Mouse (Mus musculus) heart, embryonic 15.5 days (tissue): ENCODE results near the gene Kbtbd13. TPM values are rescaled to one million over a fixed set of nuclear protein-coding genes. Genes with fewer than 3 reads are reported as not detected.
"Not testable (repeated sequence)": the region's sequence is repeated elsewhere in the genome, so short reads cannot be mapped to it uniquely, and the experiment has no call there.

Source experiments
- ATAC-seq: fragments of 200-750 bp; cut with Nextera tagmentation; replicated peaks from 2 replicates; pipeline ENCODE4 v1.8.0; 2017; ENCODE audit warnings: low read depth, moderate TSS enrichment; ENCODE audit not compliant: insufficient number of reproducible peaks, insufficient read depth, low FRiP score
- H3K27ac ChIP-seq: fragments of 300-500 bp; sonication (generic); 2 replicates; pipeline ENCODE4 v1.5.1; 2015; ENCODE audit warnings: mild to moderate bottlenecking, inconsistent platforms
- H3K27me3 ChIP-seq: fragments of 300-500 bp; sonication (generic); 2 replicates; pipeline ENCODE4 v1.6.1; 2015; ENCODE audit warnings: inconsistent platforms
- H3K36me3 ChIP-seq: fragments of 300-500 bp; sonication (generic); 2 replicates; pipeline ENCODE4 v1.6.1; 2015; ENCODE audit warnings: mild to moderate bottlenecking, inconsistent platforms
- H3K4me1 ChIP-seq: fragments of 300-500 bp; sonication (generic); replicated peaks from 2 replicates; pipeline ENCODE4 v1.6.1; 2015; ENCODE audit warnings: inconsistent platforms
- H3K4me2 ChIP-seq: fragments of 300-500 bp; sonication (generic); 2 replicates; pipeline ENCODE4 v1.6.1; 2015; ENCODE audit warnings: inconsistent platforms, mild to moderate bottlenecking, moderate library complexity
- H3K4me3 ChIP-seq: fragments of 300-500 bp; sonication (generic); 2 replicates; pipeline ENCODE4 v1.5.1; 2015; ENCODE audit warnings: mild to moderate bottlenecking, inconsistent platforms
- H3K9ac ChIP-seq: fragments of 300-500 bp; sonication (generic); 2 replicates; pipeline ENCODE4 v1.6.1; 2015; ENCODE audit warnings: mild to moderate bottlenecking, inconsistent platforms
- H3K9me3 ChIP-seq: fragments of 300-500 bp; sonication (generic); replicated peaks from 2 replicates; pipeline ENCODE4 v1.6.1; 2016; ENCODE audit warnings: inconsistent platforms
- WGBS: fragments of 180-500 bp; shearing (Covaris S2); methylation state at CpG from one replicate; pipeline ENCODE4 v1.1.7; 2015; ENCODE audit warnings: mixed read lengths; 5-methylcytosine and 5-hydroxymethylcytosine counted together
- polyA plus RNA-seq: library from polyadenylated mRNA; unstranded; fragments of >200 nt; fragmentation: Nextera tagmentation; extraction: Ambion mirVana; gene quantifications from 2 replicates; pipeline ENCODE4 v1.2.1, GENCODE M21; 2015

Kbtbd13 gene
- polyA plus RNA-seq, 1 experiment from 2014 or later = 1.00 TPM

DNA sequence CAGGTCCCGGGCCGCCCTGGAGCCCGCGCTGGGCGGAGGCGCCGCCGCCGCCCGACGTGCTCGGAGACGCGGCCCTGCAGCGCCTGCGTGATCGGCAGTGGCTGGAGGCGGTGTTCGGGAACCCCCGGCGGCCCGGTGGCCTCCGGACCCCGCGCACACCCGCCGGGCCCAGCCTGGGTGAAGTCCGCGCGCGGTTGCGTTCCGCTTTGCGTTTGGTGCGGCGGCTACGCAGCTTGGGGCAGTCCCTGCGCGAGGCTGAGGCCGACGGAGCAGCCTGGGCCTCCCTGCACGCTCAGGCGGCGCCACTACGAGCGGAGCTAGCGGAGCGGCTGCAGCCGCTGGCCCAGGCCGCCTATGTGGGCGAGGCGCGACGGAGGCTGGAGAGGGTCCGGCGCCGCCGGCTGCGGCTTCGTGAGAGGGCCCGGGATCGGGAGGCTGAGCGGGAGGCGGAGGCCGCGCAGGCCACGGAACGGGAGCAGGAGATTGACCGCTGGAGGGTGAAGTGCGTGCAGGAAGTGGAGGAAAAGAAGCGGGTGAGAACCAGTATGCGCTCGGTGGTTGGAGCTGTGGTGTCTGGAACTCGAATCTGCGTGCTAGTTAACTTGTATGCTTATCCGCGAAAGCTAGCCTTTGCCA lies 44.9 kb downstream of the Kbtbd13 start:
- ATAC-seq = peak; percentile 76

DNA sequence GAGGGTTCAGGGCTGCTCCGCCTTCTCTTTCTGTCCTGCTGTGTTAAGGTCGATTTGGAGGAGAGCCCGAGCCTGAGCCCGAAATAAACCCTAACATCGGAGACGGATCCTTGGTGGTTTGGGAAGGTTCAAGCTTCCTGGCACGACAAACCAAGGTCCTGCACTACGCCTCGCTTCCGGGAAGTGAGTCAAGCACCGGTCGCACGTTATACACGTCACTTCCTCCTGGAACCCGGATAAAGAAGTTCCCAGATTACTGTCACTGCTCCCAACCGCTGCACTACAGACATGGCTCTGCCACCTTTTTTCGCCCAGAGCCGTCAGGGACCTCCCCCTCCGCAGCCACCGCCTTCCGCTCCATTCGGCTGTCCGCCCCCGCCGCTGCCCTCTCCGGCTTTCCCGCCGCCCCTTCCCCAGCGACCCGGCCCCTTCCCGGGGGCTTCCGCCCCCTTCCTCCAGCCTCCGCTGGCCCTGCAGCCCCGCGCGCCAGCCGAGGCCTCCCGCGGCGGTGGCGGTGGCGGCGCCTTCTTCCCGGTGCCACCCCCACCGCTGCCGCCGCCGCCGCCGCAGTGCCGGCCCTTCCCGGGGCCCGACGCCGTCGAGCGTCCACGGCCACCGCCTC lies 45.5 kb downstream of the Kbtbd13 start, which contains the start of gene Pdcd7:
Pdcd7 (plus strand) TSS at position 251 of the 622 bp plus-strand sequence.
- peak within 1 kb of the TSS; percentile 97 for H3K27ac ChIP-seq
- under 1% methylated on average over 57 of the region's 59 CpGs for WGBS
- H3K27me3 ChIP-seq = no peaks in the 10 kb centered on the region
- no peaks in the 10 kb centered on the region for H3K36me3 ChIP-seq
- H3K4me3 ChIP-seq = peak within 1 kb of the TSS; percentile 73
- peak within 1 kb of the TSS; percentile 72 for H3K4me2 ChIP-seq
- ATAC-seq = peak; percentile 93
- H3K9ac ChIP-seq = peak within 1 kb of the TSS; percentile 92
- peaks cover 26% of the 10 kb centered on the region for H3K4me1 ChIP-seq
- H3K9me3 ChIP-seq = no peaks in the 10 kb centered on the region

More for the DNA sequence above, 44.9 kb downstream of the Kbtbd13 start:
- Histone ChIP-seq H3K4me1 (peaks cover 27% of the 10 kb centered on the region), H3K27me3 (no peaks in the 10 kb centered on the region), H3K9ac (peak overlapping the region; percentile 92), H3K4me3 (peak overlapping the region; percentile 73), H3K27ac (peak overlapping the region; percentile 97), H3K4me2 (peak overlapping the region; percentile 72), H3K36me3 (no peaks in the 10 kb centered on the region), H3K9me3 (no peaks in the 10 kb centered on the region)
- under 1% methylated on average over 77 of the region's 77 CpGs for WGBS

DNA sequence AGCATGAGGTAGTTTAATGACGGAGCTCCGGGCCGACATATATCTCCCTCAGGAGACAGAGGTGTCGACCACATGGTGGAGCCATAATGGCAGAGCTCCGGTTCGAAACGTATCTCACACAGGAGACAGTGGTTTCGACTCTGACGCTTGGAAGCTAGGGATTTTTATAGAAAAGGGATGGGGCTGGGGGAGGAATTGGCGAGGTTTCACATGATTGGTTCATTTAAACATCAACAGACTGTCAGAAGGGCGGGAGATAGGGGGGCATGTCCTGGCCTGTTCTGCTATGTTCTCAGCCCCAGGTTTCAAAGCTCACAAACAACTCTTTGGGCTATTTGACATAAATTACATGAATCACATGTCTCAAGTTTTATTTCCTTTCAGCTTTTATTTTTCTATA lies 46.0 kb downstream of the Kbtbd13 start:
- H3K27me3 ChIP-seq, H3K36me3 ChIP-seq, ATAC-seq, H3K9me3 ChIP-seq: not testable (repeated sequence)
- peak overlapping the region; percentile 92 for H3K9ac ChIP-seq
- peaks cover 22% of the 10 kb centered on the region for H3K4me1 ChIP-seq
- H3K4me3 ChIP-seq = peak overlapping the region; percentile 73
- H3K27ac ChIP-seq = peak overlapping the region; percentile 97
- H3K4me2 ChIP-seq = peak overlapping the region; percentile 72
- WGBS = 68% methylated on average over 11 of the region's 11 CpGs

DNA sequence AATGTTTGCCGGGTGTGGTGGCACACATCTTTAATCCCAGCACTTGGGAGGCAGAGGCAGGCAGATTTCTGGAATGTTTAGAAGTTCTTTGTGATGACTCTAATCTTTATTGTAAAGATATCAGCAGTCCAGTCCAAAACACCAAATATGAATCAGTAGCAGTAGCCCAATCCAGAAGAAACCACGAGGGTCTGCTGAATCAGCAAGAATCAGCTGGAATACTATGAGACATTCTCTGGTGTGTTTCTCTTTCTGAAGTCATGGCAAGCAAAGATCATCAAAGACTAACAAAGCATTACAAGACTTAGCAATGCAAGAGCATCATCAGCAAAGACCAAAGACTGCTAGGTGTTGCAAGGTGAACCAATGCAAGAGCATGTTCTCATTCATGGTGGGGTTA lies 51.0 kb downstream of the Kbtbd13 start:
- Histone ChIP-seq H3K4me1 (peaks cover 2% of the 10 kb centered on the region; the same call in 1 of the 2 replicates), H3K9me3 (no peaks in the 10 kb centered on the region), H3K4me2 (no peak overlapping the region), H3K27me3 (no peaks in the 10 kb centered on the region), H3K9ac (no peak overlapping the region), H3K36me3 (no peaks in the 10 kb centered on the region), H3K27ac (no peak overlapping the region), H3K4me3 (no peak overlapping the region)
- no peak for ATAC-seq
- WGBS = 78% methylated on average over 2 of the region's 2 CpGs

DNA sequence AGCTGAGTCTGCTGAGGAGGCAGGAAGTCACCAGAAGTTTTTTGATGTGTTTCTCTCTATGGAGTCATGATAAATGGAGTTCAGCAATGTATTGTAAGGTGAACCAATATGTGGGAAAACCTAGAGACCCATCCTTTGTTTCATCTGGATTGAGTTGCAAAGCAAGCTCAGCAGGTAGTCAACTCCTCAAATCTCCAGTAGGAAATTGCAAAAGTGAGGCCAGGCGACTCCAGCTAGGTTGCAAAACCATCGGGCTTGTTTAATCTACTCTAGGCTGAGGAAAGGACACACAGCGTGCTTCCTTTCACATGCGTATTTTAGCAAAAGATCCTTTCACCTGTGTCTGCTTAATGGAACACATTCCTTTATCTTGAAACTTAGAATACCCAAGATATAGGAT lies 52.3 kb downstream of the Kbtbd13 start:
- H3K9me3 ChIP-seq = no peaks in the 10 kb centered on the region
- no peak overlapping the region for H3K9ac ChIP-seq
- no peak overlapping the region for H3K4me3 ChIP-seq
- 84% methylated on average over 4 of the region's 4 CpGs for WGBS
- H3K27me3 ChIP-seq = no peaks in the 10 kb centered on the region
- no peak overlapping the region for H3K4me2 ChIP-seq
- H3K4me1 ChIP-seq = no peaks in the 10 kb centered on the region
- no peak overlapping the region for H3K27ac ChIP-seq
- no peaks in the 10 kb centered on the region for H3K36me3 ChIP-seq
- no peak for ATAC-seq

Other genes with a start within 250 kb of the Kbtbd13 start
- 5.3 and 5.8 TPM in 2 replicates for gene Parp16, start 196.3 kb downstream of the Kbtbd13 start, polyA plus RNA-seq
- gene Cilp, start 126.5 kb downstream of the Kbtbd13 start, polyA plus RNA-seq = 0.03 and 0.04 TPM in 2 replicates
- 44.4 and 46.4 TPM in 2 replicates for gene Clpx, start 97.4 kb downstream of the Kbtbd13 start, polyA plus RNA-seq
- 5.8 and 7.1 TPM in 2 replicates for gene Pdcd7, start 45.5 kb downstream of the Kbtbd13 start, polyA plus RNA-seq
- gene Ubap1l, start 30.6 kb downstream of the Kbtbd13 start, polyA plus RNA-seq = 0.09 and 0.19 TPM in 2 replicates
- gene Rasl12, start 6.9 kb upstream of the Kbtbd13 start, polyA plus RNA-seq = 7.6 and 8.9 TPM in 2 replicates
- gene Slc51b, start 31.3 kb upstream of the Kbtbd13 start, polyA plus RNA-seq = not detected in 2 replicates
- gene Mtfmt, start 44.1 kb upstream of the Kbtbd13 start, polyA plus RNA-seq = 13.2 and 13.6 TPM in 2 replicates
- gene Spg21, start 69.3 kb upstream of the Kbtbd13 start, polyA plus RNA-seq = 52.9 and 62.7 TPM in 2 replicates
- gene Ankdd1a, start 128.5 kb upstream of the Kbtbd13 start, polyA plus RNA-seq = not detected in 2 replicates
- 9.8 and 14.8 TPM in 2 replicates for gene Plekho2, start 188.4 kb upstream of the Kbtbd13 start, polyA plus RNA-seq
- gene Pif1, start 195.5 kb upstream of the Kbtbd13 start, polyA plus RNA-seq = 9.8 and 12.8 TPM in 2 replicates
- gene Rbpms2, start 238.0 kb upstream of the Kbtbd13 start, polyA plus RNA-seq = 90.2 and 98.2 TPM in 2 replicates